Mouse (Mus musculus) embryonic fibroblast, embryonic 13.5 days (primary cell): ENCODE data around the gene 1700025G04Rik. TPM values are rescaled to one million over a fixed set of nuclear protein-coding genes. Genes with fewer than 3 reads are reported as not detected.

Experiments used
- H3K27ac ChIP-seq: 2 replicates; pipeline ENCODE4 v1.5.1; 2012; ENCODE audit warnings: low read length, control low read depth, inconsistent platforms; ENCODE audit not compliant: insufficient read depth
- H3K4me1 ChIP-seq: 2 replicates; pipeline ENCODE4 v1.6.1; 2011; ENCODE audit warnings: low read length; ENCODE audit not compliant: control insufficient read depth, insufficient read depth
- H3K4me3 ChIP-seq: 2 replicates; pipeline ENCODE4 v1.5.1; 2011; ENCODE audit warnings: mild to moderate bottlenecking, control low read depth, low read length; ENCODE audit not compliant: insufficient read depth
- CTCF ChIP-seq: IDR thresholded peaks from 2 replicates; pipeline ENCODE4 v1.5.1; 2011; ENCODE audit warnings: mild to moderate bottlenecking, control low read depth, low read length, moderate library complexity, borderline replicate concordance; ENCODE audit not compliant: insufficient read depth
- POLR2A ChIP-seq: IDR thresholded peaks from 2 replicates; pipeline ENCODE4 v1.6.1; 2011; ENCODE audit warnings: low read depth, mild to moderate bottlenecking, control low read depth, low read length, moderate library complexity
- polyA plus RNA-seq: library from polyadenylated mRNA; stranded (reverse); fragments of >200 nt; gene quantifications from 2 replicates; pipeline ENCODE4 v1.2.4, GENCODE M21; 2011; ENCODE audit warnings: low read depth; ENCODE audit not compliant: missing spikeins, insufficient read length

1700025G04Rik gene
- polyA plus RNA-seq, 1 experiment = 30.5 TPM

GRCm38 (mm10) chr1:151974887-151975286, 115.0 kb downstream of the 1700025G04Rik start:
- TF ChIP-seq CTCF = no peak
- Histone ChIP-seq H3K4me3 (no peak overlapping the region), H3K4me1 (no peaks in the 10 kb centered on the region), H3K27ac (no peak overlapping the region)

GRCm38 (mm10) chr1:151974424-151974823, 115.5 kb downstream of the 1700025G04Rik start:
- TF ChIP-seq POLR2A (no peak), CTCF (no peak)
- no peak overlapping the region for H3K4me3 ChIP-seq
- H3K4me1 ChIP-seq = no peaks in the 10 kb centered on the region

DNA sequence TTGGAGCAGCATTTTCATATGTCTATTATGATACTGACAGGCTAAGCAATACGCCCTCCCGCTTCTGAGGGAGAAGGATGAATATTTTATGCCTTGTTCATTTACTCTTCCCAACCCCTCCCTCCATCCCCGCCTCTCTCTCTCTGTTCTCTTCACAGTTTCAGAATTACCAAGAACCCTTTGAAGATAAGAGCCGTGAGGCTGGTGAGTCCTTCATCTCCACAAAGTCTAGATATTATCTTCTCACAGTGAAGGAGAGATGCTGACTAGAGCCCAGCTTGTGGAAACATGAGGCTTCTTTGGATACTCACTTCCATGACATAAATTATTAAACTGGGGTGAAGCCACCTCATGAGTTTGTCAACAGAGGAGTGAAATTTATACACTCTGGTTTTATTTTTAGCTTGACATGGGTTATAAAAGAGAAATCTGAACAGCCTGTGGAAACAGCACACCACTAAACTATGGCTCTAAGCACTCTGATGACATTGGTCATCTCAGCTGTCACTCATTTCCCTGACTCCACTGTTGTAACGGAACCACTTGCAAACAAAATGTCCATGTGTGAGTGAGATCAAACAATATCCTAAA, 116.7 kb downstream of the 1700025G04Rik start:
- Histone ChIP-seq H3K4me1 (no peaks in the 10 kb centered on the region), H3K27ac (no peak overlapping the region), H3K4me3 (no peak overlapping the region)
- no peak for TF ChIP-seq CTCF
- no peak for TF ChIP-seq POLR2A

More at GRCm38 (mm10) chr1:151974424-151974823, 115.5 kb downstream of the 1700025G04Rik start:
- H3K27ac ChIP-seq = no peak overlapping the region

- H3K27ac ChIP-seq = no peak overlapping the region
- no peak overlapping the region for H3K4me3 ChIP-seq
- no peak for TF ChIP-seq CTCF
- TF ChIP-seq POLR2A = no peak
- H3K4me1 ChIP-seq = no peaks in the 10 kb centered on the region
These were observed 118.3 kb downstream of the 1700025G04Rik start for GRCm38 (mm10) chr1:151971581-151971980.

DNA sequence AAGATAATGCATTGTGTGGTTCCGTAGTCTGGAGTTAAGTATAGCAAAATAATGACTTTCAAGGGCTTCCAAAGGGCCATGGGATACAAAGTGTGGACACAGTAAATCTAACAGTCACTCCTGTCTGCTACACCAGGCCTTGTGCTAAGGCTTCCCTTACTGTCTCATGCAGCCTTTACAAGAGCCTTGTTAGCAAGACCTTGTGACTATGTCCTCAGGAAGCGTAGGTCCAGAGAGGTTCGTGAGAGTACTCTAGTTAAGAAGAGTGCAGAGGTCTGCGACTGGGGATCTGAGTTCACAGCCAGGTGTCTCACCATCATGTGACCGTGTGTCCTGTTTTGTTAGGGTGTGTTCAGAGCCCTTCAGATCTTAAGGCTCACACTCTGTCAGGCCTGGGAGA, 121.8 kb downstream of the 1700025G04Rik start:
- TF ChIP-seq CTCF (no peak), POLR2A (no peak)
- Histone ChIP-seq H3K27ac (no peak overlapping the region), H3K4me1 (no peaks in the 10 kb centered on the region), H3K4me3 (no peak overlapping the region)

- Histone ChIP-seq H3K4me1 (no peaks in the 10 kb centered on the region), H3K27ac (no peak overlapping the region), H3K4me3 (no peak overlapping the region)
- TF ChIP-seq POLR2A (no peak), CTCF (no peak)
These were observed 125.1 kb downstream of the 1700025G04Rik start for GRCm38 (mm10) chr1:151964811-151965210.

DNA sequence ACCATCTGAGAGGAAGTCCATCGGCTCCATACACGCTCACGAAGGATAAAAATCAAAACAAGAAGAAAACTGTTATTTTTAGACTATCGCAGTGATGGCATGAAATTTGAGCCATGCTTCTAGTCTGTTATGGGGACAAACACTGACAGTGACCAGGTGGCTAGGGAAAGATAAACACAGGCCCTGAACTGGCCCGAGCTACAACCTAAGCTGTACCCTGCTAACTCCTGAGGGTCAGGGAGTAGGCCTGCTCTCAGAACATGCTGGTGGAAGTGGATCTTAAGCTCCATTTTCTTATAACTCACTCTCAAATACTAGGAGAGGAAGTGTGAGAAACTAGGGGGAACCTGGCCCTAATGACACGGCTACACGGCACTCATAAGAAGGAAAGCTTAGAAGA, 126.7 kb downstream of the 1700025G04Rik start:
- no peaks in the 10 kb centered on the region for H3K4me1 ChIP-seq
- H3K4me3 ChIP-seq = no peak overlapping the region
- no peak for TF ChIP-seq POLR2A
- TF ChIP-seq CTCF = no peak
- no peak overlapping the region for H3K27ac ChIP-seq

GRCm38 (mm10) chr1:151962078-151962477, 127.8 kb downstream of the 1700025G04Rik start:
- Histone ChIP-seq H3K27ac (no peak overlapping the region), H3K4me1 (no peaks in the 10 kb centered on the region), H3K4me3 (no peak overlapping the region)
- TF ChIP-seq CTCF (no peak), POLR2A (no peak)

DNA sequence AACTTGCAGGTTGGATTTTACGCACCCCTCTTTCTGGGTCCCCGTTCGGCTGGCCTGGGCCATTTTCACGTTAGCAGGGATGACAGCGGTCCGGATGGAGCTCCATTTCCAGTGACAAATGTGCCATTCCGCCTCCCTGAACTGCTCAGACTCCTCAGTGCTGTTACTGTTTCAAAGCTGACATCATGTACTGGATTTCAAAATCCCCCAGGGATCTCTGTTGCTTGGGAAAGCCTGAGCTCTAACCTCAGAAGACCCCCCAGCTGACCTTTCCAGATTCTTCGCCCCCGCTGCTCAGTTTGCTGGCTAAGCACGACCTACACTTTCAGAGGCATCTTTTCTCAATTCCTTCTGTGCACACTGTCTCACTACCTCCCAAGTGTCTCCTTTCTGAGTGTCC, 128.7 kb downstream of the 1700025G04Rik start:
- no peaks in the 10 kb centered on the region for H3K4me1 ChIP-seq
- no peak for TF ChIP-seq POLR2A
- TF ChIP-seq CTCF = no peak
- H3K27ac ChIP-seq = no peak overlapping the region
- no peak overlapping the region for H3K4me3 ChIP-seq

- no peak for TF ChIP-seq CTCF
- TF ChIP-seq POLR2A = no peak
- no peak overlapping the region for H3K4me3 ChIP-seq
These were observed 130.9 kb downstream of the 1700025G04Rik start for GRCm38 (mm10) chr1:151959010-151959409.

More at GRCm38 (mm10) chr1:151959010-151959409, 130.9 kb downstream of the 1700025G04Rik start:
- H3K4me1 ChIP-seq = no peaks in the 10 kb centered on the region
- H3K27ac ChIP-seq = no peak overlapping the region
